Mouse (Mus musculus) left cerebral cortex, adult 9 months (tissue): ENCODE results near the gene Timm8a1.
"Not testable (repeated sequence)": the region's sequence is repeated elsewhere in the genome, so short reads cannot be mapped to it uniquely, and the experiment has no call there.

ENCODE experiments used
- DNase-seq, 2 experiments: peaks; one replicate each; pipeline ENCODE4 v3.0.0; 2022; ENCODE audit warnings: low spot score in 2 of 2

Timm8a1 gene

GRCm38 (mm10) chrX:134541145-134541954, at the start of gene Timm8a1:
Gene Timm8a1, minus strand, starts transcription at chrX:134541865.
- DNase-seq, result peak in 1 of 2 experiments; percentile 16

- no peak for DNase-seq
These were observed 48.2 kb upstream of the Timm8a1 start for GRCm38 (mm10) chrX:134589836-134590235.

GRCm38 (mm10) chrX:134588997-134589396, 47.3 kb upstream of the Timm8a1 start:
- DNase-seq, result no peak

- no peak for DNase-seq
These were observed 46.6 kb upstream of the Timm8a1 start for GRCm38 (mm10) chrX:134588261-134588660.

GRCm38 (mm10) chrX:134586447-134586846, 44.8 kb upstream of the Timm8a1 start:
- no peak for DNase-seq

- DNase-seq, result peak; percentile 74 to 92
These were observed 43.7 kb upstream of the Timm8a1 start, which contains the start of gene Rpl36a for GRCm38 (mm10) chrX:134585103-134586002. Gene Rpl36a, plus strand, starts transcription at chrX:134585654.

GRCm38 (mm10) chrX:134582888-134583669, 41.4 kb upstream of the Timm8a1 start, which contains the start of gene Btk:
Gene Btk, minus strand, starts transcription at chrX:134583570.
- no peak for DNase-seq

GRCm38 (mm10) chrX:134582270-134582669, 40.6 kb upstream of the Timm8a1 start:
- DNase-seq, result no peak

- no peak for DNase-seq
These were observed 39.1 kb upstream of the Timm8a1 start for GRCm38 (mm10) chrX:134580528-134581305.

- DNase-seq, result no peak
These were observed 36.2 kb upstream of the Timm8a1 start for GRCm38 (mm10) chrX:134577896-134578295.

- no peak for DNase-seq
These were observed 25.0 kb upstream of the Timm8a1 start for GRCm38 (mm10) chrX:134566536-134567222.

GRCm38 (mm10) chrX:134564326-134564725, 22.7 kb upstream of the Timm8a1 start:
- no peak for DNase-seq

- DNase-seq, result no peak
These were observed 12.8 kb upstream of the Timm8a1 start for GRCm38 (mm10) chrX:134554425-134554824.

GRCm38 (mm10) chrX:134553326-134553725, 11.7 kb upstream of the Timm8a1 start:
- no peak for DNase-seq

GRCm38 (mm10) chrX:134550903-134551302, 9.2 kb upstream of the Timm8a1 start:
- DNase-seq, result peak in 1 of 2 experiments; percentile 38

- no peak for DNase-seq
These were observed 5.7 kb upstream of the Timm8a1 start for GRCm38 (mm10) chrX:134547330-134547729.

GRCm38 (mm10) chrX:134541955-134542308, 267 bp upstream of the Timm8a1 start:
- no peak for DNase-seq

- no peak for DNase-seq
These were observed 1.1 kb downstream of the Timm8a1 start for GRCm38 (mm10) chrX:134540414-134541135.

- DNase-seq, result not testable (repeated sequence)
These were observed 1.9 kb downstream of the Timm8a1 start for GRCm38 (mm10) chrX:134539795-134540194.

GRCm38 (mm10) chrX:134533346-134533745, 8.3 kb downstream of the Timm8a1 start:
- no peak for DNase-seq
